Mouse (Mus musculus): ENCODE data around the gene Fam53b.

DNA sequence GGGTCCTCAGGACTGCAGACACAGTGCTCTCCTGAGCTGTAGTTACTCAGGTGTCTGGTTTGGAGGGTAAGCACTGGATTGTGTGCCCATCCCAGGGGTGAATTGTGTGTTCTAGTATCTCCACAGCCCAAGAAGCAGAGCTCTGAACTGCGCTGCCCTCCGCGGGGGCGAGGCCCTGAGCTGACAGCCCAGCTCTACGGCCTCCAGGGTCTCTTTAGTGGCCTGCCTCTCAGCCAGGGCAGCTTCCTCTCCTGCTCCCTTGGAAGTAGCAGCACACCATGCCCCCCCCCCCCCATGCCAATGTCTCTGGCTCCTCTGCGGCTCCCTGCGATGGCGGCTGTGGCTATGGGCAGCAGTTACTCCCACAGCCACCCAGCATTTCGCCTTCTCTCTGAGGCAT lies 102.1 kb downstream of the Fam53b start:
- TF ChIP-seq CTCF (IDR thresholded peaks at IDR 0.05; ENCODE audit: low read depth): no peak
- TF ChIP-seq EP300 (IDR thresholded peaks at IDR 0.05; ENCODE audit: low read depth): no peak
